Mouse (Mus musculus): Measurements from ENCODE around the gene Gm28047. TPM values are rescaled to one million over a fixed set of nuclear protein-coding genes. Genes with fewer than 3 reads are reported as not detected.
A peak's percentile ranks its signal among the peaks of the same experiment; 100 is the strongest.

Gene Gm28047
- total and polyA plus RNA-seq, 3 experiments = 1.5 to 3.4 TPM; not detected in 1

DNA sequence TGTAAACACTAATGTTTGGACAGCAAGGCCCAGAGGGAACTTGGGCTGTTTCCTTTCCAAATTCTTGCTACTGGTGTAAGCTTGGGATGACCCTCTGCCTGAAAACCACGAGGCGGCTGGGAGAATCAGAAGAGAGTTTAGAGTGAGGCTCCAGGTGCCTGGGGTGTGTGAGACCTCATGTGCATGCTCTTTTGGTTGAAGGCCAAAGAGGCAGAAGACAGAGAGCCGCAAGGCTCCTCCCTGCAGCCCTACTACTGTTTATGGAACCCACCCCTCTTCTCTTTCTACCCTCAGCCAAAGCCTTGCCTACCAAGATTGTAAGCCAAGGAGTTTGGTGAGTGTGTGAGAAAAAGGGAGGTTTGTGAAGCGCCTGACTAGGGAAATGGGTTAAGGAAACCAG is 109.1 kb downstream of the Gm28047 start:
- no peak for DNase-seq

- no peak for DNase-seq
These were observed 109.6 kb downstream of the Gm28047 start for GRCm38 (mm10) chr15:102515261-102515660.

GRCm38 (mm10) chr15:102513004-102513403 is 111.9 kb downstream of the Gm28047 start:
- no peak for DNase-seq

- no peak for DNase-seq
These were observed 112.4 kb downstream of the Gm28047 start for GRCm38 (mm10) chr15:102512471-102512870.

GRCm38 (mm10) chr15:102512010-102512409 is 112.9 kb downstream of the Gm28047 start:
- DNase-seq = no peak

GRCm38 (mm10) chr15:102511285-102511833 is 113.5 kb downstream of the Gm28047 start:
- DNase-seq = no peak

GRCm38 (mm10) chr15:102510590-102511284 is 114.1 kb downstream of the Gm28047 start:
- peak; percentile 91 for DNase-seq

DNA sequence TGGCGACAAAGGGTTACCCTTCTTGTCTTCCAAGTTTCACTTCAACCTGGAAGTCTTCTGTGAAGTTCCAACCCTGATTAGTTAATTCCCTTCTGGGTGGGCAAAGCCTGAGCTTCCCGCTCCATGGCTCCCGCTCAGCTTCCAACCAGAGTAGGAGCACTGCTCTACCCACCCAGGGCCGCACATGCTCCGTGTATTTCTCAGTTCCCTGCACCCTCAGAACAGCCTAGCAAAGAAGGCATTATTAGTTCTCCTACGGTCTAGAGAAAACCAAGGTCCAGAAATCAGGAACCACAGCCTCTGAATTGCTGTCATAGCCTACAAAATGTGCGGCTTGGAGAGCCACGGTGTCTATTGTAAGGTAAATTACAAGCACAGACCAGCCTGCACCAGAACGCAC is 114.8 kb downstream of the Gm28047 start:
- no peak for DNase-seq

GRCm38 (mm10) chr15:102508336-102508735 is 116.5 kb downstream of the Gm28047 start:
- no peak for DNase-seq

GRCm38 (mm10) chr15:102507561-102507960 is 117.3 kb downstream of the Gm28047 start:
- DNase-seq = no peak

- DNase-seq = no peak
These were observed 118.0 kb downstream of the Gm28047 start for GRCm38 (mm10) chr15:102506864-102507263.

- DNase-seq = no peak
These were observed 118.4 kb downstream of the Gm28047 start for GRCm38 (mm10) chr15:102506464-102506830.

GRCm38 (mm10) chr15:102505770-102506463 is 119.0 kb downstream of the Gm28047 start:
- no peak for DNase-seq

DNA sequence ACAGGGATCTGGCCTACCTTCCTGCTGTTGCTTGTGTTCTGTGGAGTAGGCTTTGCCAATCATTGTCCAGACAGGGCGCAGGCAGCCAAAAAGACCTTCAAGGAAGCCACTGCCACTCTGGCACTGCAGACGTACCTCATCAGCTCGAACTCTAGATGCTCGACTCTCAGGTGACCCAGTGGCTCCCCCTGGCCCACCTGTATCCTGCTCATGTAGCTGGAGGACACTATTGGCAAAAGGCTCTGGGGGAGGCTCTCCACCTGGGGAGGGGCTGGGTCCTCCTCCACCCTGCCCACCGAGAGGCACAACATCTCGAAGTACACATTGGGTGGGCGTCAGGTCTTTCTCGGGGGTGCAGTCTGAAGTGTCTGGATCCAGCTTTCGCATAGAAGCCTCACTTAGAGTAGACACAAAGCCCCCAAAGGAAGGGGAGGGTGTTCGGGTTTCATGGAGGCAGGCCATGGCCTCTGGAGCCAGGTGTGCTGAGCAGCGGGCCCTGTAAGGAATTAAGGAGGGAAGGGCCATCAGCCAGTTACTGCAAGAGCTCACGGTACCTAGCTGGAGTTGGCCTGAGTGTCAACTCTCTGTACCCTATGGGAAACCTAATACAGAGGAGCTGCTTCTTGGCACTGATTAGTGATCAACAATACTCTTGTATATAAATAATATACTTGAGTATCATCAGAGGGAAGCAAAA is 119.6 kb downstream of the Gm28047 start:
- no peak for DNase-seq

- DNase-seq = no peak
These were observed 120.7 kb downstream of the Gm28047 start for GRCm38 (mm10) chr15:102503924-102504782.

- no peak for DNase-seq
These were observed 121.4 kb downstream of the Gm28047 start, which contains the start of gene Gm10337 for GRCm38 (mm10) chr15:102503447-102503846. TSS of gene Gm10337 (plus strand) at chr15:102503722.

- DNase-seq = no peak
These were observed 122.5 kb downstream of the Gm28047 start for GRCm38 (mm10) chr15:102502254-102502840.

DNA sequence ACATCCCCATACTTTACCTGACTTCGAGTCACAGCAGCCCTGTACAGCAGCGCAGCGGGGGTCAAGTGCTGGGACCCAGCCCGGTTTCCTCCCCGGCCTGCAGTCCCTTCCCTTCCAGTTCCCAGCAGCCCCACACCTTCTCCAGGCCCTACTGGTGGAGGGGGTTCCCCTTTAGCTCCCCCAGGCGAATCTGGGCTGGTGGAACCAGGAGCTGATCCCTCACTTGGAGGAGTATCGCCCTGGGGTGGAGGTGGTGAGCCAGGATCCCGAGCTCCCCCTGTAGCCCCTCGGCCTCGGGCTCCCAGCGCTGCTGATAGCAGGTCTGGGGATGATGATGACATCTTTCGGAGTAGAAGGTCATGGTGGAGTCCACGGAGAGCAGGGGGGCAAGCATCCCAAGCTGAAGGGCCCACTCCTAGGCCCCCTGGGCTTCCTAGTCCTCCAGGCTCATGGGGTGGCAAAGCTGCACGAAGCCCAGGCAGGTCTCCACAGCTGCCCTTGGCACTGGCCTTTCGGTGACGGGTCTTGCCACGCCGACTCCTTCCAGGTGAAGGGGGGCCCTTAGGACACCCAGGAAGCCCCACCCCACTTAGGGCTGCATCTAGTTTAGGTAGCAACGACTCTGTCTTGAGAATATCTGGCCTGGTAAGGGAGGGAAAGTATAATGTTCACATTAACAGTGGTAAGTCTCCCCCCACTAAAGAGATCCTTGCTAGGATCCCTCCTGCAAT is 123.6 kb downstream of the Gm28047 start:
- DNase-seq = no peak

- no peak for DNase-seq
These were observed 124.4 kb downstream of the Gm28047 start for GRCm38 (mm10) chr15:102500479-102500878.

GRCm38 (mm10) chr15:102499851-102500250 is 125.0 kb downstream of the Gm28047 start:
- DNase-seq = no peak

DNA sequence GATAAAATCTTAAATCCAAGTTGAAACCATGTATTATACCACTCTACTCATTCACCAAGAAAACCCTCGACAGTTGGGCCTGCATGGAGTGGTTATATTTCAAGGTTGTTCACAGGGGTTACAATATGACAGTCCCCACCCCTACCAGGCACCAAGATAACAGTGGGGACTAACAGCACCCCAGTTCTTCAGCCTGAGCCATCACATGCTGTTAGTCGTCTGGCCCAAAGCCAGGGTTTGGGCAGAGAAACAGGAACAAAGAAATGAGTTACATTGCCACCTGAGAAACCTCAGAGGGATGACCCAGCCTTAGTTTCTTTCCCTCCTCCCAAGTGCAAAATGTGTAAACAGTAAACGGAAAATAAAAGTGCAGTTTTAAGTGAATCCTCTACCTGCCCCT is 125.5 kb downstream of the Gm28047 start:
- no peak for DNase-seq
